Mouse (Mus musculus) intestine, embryonic 15.5 days (tissue): Measurements from ENCODE around the gene Ckap2l. TPM values are rescaled to one million over a fixed set of nuclear protein-coding genes. Genes with fewer than 3 reads are reported as not detected.
A peak's percentile ranks its signal among the peaks of the same experiment; 100 is the strongest.

Experiments
- ATAC-seq: fragments of 200-750 bp; cut with Nextera tagmentation; 2 replicates; pipeline ENCODE4 v1.8.0; 2017; ENCODE audit warnings: moderate TSS enrichment, moderate library complexity
- H3K27ac ChIP-seq: fragments of 300-500 bp; sonication (generic); 2 replicates; pipeline ENCODE4 v1.5.1; 2015; ENCODE audit warnings: mild to moderate bottlenecking, inconsistent platforms
- H3K27me3 ChIP-seq: fragments of 300-500 bp; sonication (generic); replicated peaks from 2 replicates; pipeline ENCODE4 v1.6.1; 2015; ENCODE audit warnings: inconsistent platforms
- H3K36me3 ChIP-seq: fragments of 300-500 bp; sonication (generic); 2 replicates; pipeline ENCODE4 v1.6.1; 2015; ENCODE audit warnings: inconsistent platforms
- H3K4me1 ChIP-seq: fragments of 300-500 bp; sonication (generic); replicated peaks from 2 replicates; pipeline ENCODE4 v1.6.1; 2015; ENCODE audit warnings: inconsistent platforms
- H3K4me2 ChIP-seq: fragments of 300-500 bp; sonication (generic); replicated peaks from 2 replicates; pipeline ENCODE4 v1.6.1; 2015; ENCODE audit warnings: mild to moderate bottlenecking, inconsistent platforms
- H3K4me3 ChIP-seq: fragments of 300-500 bp; sonication (generic); replicated peaks from 2 replicates; pipeline ENCODE4 v1.5.1; 2015; ENCODE audit warnings: inconsistent platforms
- H3K9ac ChIP-seq: fragments of 300-500 bp; sonication (generic); 2 replicates; pipeline ENCODE4 v1.6.1; 2015; ENCODE audit warnings: inconsistent platforms
- H3K9me3 ChIP-seq: fragments of 300-500 bp; sonication (generic); 2 replicates; pipeline ENCODE4 v1.6.1; 2016; ENCODE audit warnings: inconsistent platforms
- WGBS: fragments of 180-500 bp; shearing (Covaris S2); methylation state at CpG from one replicate; pipeline ENCODE4 v1.1.7; 2015; 5-methylcytosine and 5-hydroxymethylcytosine counted together
- polyA plus RNA-seq: library from polyadenylated mRNA; unstranded; fragments of >200 nt; fragmentation: Nextera tagmentation; extraction: Ambion mirVana; gene quantifications from 2 replicates; pipeline ENCODE4 v1.2.1, GENCODE M21; 2015

Gene Ckap2l
- polyA plus RNA-seq, 1 experiment from 2014 or later: 35.8 TPM

DNA sequence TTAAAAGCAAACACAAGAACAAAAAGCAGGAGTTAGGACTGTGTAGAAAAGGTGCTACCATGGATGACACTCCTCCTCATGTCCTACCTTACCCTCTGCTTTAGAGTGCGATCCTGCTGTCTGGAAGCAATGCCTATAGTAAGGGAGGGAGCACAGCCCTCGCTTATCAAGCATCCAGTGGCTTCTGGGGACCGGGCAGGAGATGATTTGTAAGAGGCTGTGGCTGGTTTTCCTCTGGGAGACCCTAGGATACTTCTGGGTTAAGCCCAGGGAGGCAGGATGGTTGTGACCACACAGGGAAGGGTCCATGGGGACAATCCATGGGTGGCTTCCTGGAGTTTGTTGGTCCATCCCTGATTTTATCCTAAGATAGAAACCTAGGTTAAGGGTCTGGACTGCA lies 36.4 kb downstream of the Ckap2l start:
- Histone ChIP-seq H3K36me3 (no peaks in the 10 kb centered on the region), H3K9ac (no peak overlapping the region), H3K27me3 (no peaks in the 10 kb centered on the region), H3K27ac (no peak overlapping the region), H3K4me3 (no peak overlapping the region), H3K9me3 (no peaks in the 10 kb centered on the region), H3K4me1 (peaks cover 13% of the 10 kb centered on the region), H3K4me2 (no peak overlapping the region)
- 72% methylated on average over 3 of the region's 3 CpGs for WGBS
- no peak for ATAC-seq

DNA sequence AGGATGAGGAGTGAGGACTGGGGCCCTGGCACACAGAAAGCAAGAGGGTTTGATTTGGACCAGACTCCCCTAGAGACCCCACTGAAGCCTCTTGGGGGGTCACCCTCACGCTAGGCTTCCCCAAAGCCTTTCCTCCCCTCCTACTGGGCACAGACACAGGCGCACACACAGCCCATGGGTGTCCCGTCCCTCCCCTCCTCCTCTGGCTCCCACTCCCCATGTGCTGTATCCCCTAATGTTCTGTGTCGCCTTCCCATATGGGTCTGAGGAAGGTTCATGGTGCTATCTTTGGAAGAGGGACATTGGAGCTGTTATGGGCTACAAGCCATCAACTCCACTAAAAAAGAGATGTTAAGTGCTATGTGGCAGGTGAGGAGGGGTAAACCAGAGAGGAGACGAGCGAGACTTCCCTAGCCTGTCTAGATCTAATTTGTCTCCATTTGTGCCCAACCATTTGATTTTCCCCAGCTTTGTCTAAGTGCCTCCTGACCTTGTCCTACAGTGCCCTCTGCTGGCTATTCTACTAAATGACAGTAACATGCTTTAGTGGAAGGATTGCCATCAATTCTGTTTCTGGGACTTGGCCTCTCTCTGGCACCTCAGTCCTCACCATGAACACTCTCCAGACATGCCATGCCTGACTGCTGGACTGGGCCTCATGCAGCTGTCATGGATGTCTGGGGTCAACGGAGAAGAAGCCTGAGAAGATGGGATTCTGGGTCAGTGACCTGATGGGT lies 38.4 kb downstream of the Ckap2l start:
- Histone ChIP-seq H3K4me2 (no peak overlapping the region), H3K4me3 (no peak overlapping the region), H3K27ac (no peak overlapping the region), H3K27me3 (no peaks in the 10 kb centered on the region), H3K9ac (no peak overlapping the region), H3K9me3 (no peaks in the 10 kb centered on the region), H3K4me1 (peaks cover 16% of the 10 kb centered on the region), H3K36me3 (no peaks in the 10 kb centered on the region)
- ATAC-seq: peak; percentile 30
- WGBS: 33% methylated on average over 7 of the region's 7 CpGs

DNA sequence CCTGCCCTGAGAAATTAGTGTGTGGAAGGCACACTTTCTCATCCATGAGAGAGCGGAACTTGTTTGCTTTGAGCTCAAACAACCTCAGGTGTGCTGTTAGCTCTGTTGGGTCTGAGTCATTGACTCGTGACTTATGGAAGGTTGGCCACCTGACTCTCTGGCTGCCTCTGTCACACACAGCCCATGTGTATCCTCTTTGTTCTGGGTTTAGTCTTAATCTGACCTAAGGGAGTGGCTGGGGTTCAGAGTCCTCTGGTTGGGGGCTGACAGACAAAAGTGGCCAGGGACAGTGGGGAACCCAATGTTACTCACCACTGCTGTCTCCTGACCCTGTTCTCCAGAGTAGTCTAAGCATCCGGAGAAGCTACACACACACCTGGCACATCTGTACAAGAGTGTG lies 39.0 kb downstream of the Ckap2l start:
- Histone ChIP-seq H3K4me1 (peaks cover 22% of the 10 kb centered on the region), H3K9ac (no peak overlapping the region), H3K36me3 (no peaks in the 10 kb centered on the region), H3K4me2 (no peak overlapping the region), H3K27ac (no peak overlapping the region), H3K27me3 (no peaks in the 10 kb centered on the region), H3K9me3 (no peaks in the 10 kb centered on the region), H3K4me3 (no peak overlapping the region)
- 81% methylated on average over 3 of the region's 3 CpGs for WGBS
- ATAC-seq: peak; percentile 77

DNA sequence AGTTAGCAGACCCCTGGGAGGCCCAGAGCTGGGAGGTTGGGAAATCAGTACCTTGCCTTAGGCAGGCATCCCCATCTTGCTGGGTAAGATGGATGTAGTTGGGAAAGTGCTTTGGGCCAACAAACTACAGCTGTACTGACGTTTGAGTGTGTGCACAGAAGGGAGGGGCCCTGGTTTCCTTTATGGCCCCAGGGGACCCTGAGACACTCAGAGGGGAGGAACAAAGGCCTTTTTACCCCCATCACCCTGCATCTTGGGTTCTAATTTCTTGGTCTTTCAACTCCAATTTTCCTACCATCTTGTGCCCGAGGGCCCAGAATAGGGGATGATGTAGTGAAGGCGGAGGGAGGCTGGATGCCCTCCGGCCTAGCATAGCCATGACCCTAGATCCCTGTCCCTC lies 41.0 kb downstream of the Ckap2l start:
- Histone ChIP-seq H3K9me3 (no peaks in the 10 kb centered on the region), H3K36me3 (no peaks in the 10 kb centered on the region), H3K27ac (no peak overlapping the region), H3K4me2 (no peak overlapping the region), H3K4me1 (peaks cover 26% of the 10 kb centered on the region), H3K4me3 (no peak overlapping the region), H3K9ac (no peak overlapping the region), H3K27me3 (no peaks in the 10 kb centered on the region)
- ATAC-seq: no peak
- WGBS: 67% methylated on average over 4 of the region's 4 CpGs

DNA sequence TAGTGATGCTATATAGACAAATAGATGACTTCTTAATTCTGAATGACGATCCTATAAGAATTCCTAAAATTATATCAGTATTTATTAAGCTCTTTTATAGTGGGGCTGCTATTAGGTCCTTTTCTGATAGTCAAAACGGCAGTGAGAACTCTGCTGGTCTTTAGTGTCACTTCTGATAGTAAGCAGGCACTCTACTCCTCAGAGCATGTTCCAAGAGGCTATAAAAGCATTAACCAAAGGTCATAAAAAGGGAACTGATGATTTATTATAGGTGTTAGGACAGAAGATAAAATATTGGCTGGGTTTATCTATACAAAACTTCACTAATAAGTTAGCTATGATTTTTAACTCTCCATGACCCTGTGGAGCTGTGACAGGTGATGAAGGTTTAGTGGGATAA lies 42.9 kb downstream of the Ckap2l start:
- H3K9ac ChIP-seq: no peak overlapping the region
- 18% methylated on average over 2 of the region's 2 CpGs for whole genome bisulfite sequencing
- H3K27ac ChIP-seq: no peak overlapping the region
- peak; percentile 74 for ATAC-seq
- H3K36me3 ChIP-seq: no peaks in the 10 kb centered on the region
- no peaks in the 10 kb centered on the region for H3K9me3 ChIP-seq
- H3K27me3 ChIP-seq: no peaks in the 10 kb centered on the region
- H3K4me3 ChIP-seq: no peak overlapping the region
- H3K4me1 ChIP-seq: peaks cover 26% of the 10 kb centered on the region
- no peak overlapping the region for H3K4me2 ChIP-seq

DNA sequence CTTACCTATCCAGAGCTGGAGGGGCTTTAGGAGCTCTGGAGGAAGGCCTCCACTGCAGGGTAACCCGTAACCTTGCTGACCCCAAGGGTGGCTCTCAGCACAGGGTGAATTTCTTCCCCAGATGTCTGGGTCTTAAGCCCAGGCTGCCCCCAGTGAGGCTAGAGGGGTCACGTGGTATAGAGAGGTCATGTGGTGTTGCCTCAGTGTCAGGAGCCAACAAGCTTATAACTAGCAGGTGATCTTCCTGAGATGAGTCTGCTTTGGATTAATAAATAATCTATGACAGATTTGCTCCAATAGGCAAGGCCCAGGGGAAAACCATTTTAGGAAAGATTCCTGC lies 43.4 kb downstream of the Ckap2l start:
- Histone ChIP-seq H3K27me3 (no peaks in the 10 kb centered on the region), H3K9ac (no peak overlapping the region), H3K4me2 (no peak overlapping the region), H3K4me1 (peaks cover 25% of the 10 kb centered on the region), H3K27ac (0 out of 2 replicates have a peak overlapping the region, but pooled peaks have one; percentile 13), H3K36me3 (no peaks in the 10 kb centered on the region), H3K9me3 (no peaks in the 10 kb centered on the region), H3K4me3 (no peak overlapping the region)
- 45% methylated on average over 2 of the region's 2 CpGs for WGBS
- no peak; the same call in 1 of the 2 replicates for ATAC-seq

DNA sequence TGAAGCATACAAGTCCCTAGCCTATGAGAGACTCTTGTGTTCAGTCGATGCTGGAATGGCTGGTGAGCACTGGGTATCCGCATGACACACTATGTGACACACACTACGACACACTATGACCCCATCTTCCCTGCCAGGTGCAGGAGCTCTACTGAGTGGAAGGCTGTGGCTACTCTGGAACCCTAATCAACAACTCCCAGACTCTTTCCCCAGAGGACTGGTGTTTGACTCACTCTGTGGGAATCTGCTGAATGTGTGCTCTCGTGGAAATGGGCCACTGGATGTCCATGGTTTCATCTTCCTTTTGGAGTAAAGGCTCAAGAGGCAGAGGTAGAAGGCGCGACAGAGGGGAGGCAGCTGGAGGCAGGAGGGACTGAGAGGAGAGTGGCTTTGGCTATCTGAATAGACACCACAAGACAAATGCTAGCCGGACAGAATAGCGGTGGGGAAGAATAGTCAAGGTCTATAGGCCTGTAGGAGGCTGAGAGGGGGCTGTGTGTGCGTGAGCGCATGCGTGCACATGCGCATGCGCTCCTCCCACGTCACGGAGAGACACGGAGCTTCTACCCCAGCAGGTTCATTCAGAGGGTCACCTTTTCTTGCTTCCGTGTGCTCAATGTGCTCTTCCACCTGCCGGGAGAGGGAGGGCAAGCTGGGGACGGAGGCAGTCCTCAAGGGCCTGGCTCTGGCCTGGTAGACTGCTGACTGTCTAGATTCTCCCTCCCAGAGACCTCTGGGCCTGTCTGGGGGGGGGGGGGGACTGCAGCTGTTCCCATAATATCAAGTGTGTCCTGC lies 44.0 kb downstream of the Ckap2l start:
- H3K27me3 ChIP-seq: no peaks in the 10 kb centered on the region
- WGBS: 79% methylated on average over 19 of the region's 19 CpGs
- peaks cover 20% of the 10 kb centered on the region for H3K4me1 ChIP-seq
- H3K9ac ChIP-seq: no peak overlapping the region
- H3K27ac ChIP-seq: 0 out of 2 replicates have a peak overlapping the region, but pooled peaks have one; percentile 13
- H3K9me3 ChIP-seq: no peaks in the 10 kb centered on the region
- no peak; the same call in 1 of the 2 replicates for ATAC-seq
- H3K4me3 ChIP-seq: no peak overlapping the region
- no peaks in the 10 kb centered on the region for H3K36me3 ChIP-seq
- no peak overlapping the region for H3K4me2 ChIP-seq

DNA sequence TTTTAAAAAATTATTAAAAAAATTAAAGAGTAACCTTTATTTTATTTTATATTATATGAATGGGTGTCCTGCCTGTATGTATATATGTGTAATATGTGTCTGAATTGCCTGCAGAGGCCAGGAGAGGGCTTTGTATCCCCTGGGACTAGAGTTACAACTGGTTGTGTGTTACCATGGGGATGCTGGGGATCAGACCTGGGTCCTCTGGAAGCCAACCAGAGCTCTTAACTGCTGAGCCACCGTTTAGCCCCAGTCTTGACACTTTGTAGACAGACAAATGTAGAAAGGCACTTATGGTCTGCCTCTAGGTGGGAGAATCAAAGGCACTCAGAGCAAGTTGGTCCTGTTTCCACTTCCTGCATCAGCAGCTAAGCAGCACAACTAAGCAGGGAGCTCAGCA lies 47.7 kb downstream of the Ckap2l start:
- no peak for ATAC-seq
- WGBS: 46% methylated on average over 1 of the region's 1 CpGs

DNA sequence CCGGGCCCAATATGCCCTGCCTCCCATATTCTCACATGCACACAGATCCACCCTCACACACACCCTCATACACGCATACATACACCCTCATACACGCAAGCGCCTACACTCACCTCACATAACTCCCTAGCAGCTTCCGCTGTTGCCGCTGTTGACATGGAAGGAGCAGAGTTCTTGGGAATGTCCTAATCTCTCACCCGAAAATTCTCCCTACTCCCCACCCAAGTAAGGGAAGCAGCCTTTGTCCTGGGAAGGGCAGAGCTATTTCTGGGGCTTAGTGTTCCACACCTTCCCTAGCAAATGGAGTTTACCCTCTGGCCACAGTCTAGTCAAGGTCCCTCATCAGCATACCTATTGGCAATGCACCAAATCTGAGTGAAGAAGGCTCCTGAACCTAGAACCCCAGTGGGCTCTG lies 49.3 kb downstream of the Ckap2l start:
- WGBS: 72% methylated on average over 7 of the region's 7 CpGs
- Histone ChIP-seq H3K27ac (peak overlapping the region; percentile 44), H3K9me3 (no peaks in the 10 kb centered on the region), H3K27me3 (no peaks in the 10 kb centered on the region), H3K4me1 (peaks cover 12% of the 10 kb centered on the region), H3K9ac (no peak overlapping the region), H3K4me3 (no peak overlapping the region), H3K4me2 (peak overlapping the region; percentile 27; the same call in 1 of the 2 replicates), H3K36me3 (no peaks in the 10 kb centered on the region)
- peak; percentile 72 for ATAC-seq

More for the DNA sequence above, 47.7 kb downstream of the Ckap2l start:
- Histone ChIP-seq H3K36me3 (no peaks in the 10 kb centered on the region), H3K27ac (no peak overlapping the region), H3K4me3 (no peak overlapping the region), H3K9ac (no peak overlapping the region), H3K9me3 (no peaks in the 10 kb centered on the region), H3K4me1 (peaks cover 19% of the 10 kb centered on the region), H3K4me2 (no peak overlapping the region), H3K27me3 (no peaks in the 10 kb centered on the region)

DNA sequence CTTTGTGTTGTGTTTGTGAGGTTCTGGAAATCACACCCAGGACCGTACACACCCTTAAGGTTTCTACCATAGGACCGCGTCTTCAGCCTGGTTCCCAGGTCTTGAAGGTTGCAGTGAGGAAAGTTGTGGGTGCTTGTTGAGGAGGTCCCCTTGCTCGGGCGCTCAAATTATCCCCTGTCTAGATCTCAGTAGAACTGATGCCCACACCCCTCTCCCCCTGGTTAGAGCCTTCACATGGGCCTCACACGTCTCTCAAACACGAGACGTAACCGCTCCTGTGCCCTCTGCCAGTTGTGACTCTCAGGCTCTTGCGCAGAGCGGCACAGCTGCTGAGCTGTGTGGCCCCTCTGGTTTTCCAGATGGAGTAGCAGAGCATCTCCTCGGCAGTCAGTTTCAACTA lies 50.1 kb downstream of the Ckap2l start:
- no peak overlapping the region for H3K27ac ChIP-seq
- no peaks in the 10 kb centered on the region for H3K9me3 ChIP-seq
- H3K36me3 ChIP-seq: no peaks in the 10 kb centered on the region
- H3K9ac ChIP-seq: no peak overlapping the region
- H3K4me2 ChIP-seq: peak overlapping the region; percentile 27; the same call in 1 of the 2 replicates
- ATAC-seq: no peak
- H3K4me3 ChIP-seq: no peak overlapping the region
- no peaks in the 10 kb centered on the region for H3K27me3 ChIP-seq
- WGBS: 93% methylated on average over 12 of the region's 12 CpGs
- H3K4me1 ChIP-seq: peaks cover 12% of the 10 kb centered on the region; the same call in 1 of the 2 replicates

DNA sequence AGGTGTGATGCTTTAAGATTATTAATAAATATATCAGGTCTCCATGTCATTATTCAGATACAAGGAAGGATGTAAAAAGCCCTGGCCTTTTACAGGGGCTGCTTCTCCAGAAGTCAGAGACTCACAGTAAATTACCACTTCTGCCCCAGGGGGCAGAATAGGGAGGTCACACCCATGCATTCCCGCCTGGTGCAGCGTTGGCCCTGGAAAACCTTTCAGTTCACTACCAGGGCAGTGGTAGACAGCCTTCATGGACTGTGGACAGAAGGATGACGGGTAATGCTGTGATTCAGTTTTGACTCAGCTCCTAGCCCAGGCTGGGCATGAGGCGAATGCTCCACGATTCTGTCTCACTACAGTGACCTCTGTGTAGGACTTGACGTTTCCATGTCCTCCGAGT lies 50.6 kb downstream of the Ckap2l start:
- H3K4me1 ChIP-seq: peaks cover 12% of the 10 kb centered on the region; the same call in 1 of the 2 replicates
- H3K27ac ChIP-seq: no peak overlapping the region
- WGBS: 76% methylated on average over 7 of the region's 7 CpGs
- no peak overlapping the region for H3K4me2 ChIP-seq
- H3K9ac ChIP-seq: no peak overlapping the region
- no peaks in the 10 kb centered on the region for H3K36me3 ChIP-seq
- H3K27me3 ChIP-seq: no peaks in the 10 kb centered on the region
- ATAC-seq: no peak
- no peak overlapping the region for H3K4me3 ChIP-seq
- no peaks in the 10 kb centered on the region for H3K9me3 ChIP-seq

DNA sequence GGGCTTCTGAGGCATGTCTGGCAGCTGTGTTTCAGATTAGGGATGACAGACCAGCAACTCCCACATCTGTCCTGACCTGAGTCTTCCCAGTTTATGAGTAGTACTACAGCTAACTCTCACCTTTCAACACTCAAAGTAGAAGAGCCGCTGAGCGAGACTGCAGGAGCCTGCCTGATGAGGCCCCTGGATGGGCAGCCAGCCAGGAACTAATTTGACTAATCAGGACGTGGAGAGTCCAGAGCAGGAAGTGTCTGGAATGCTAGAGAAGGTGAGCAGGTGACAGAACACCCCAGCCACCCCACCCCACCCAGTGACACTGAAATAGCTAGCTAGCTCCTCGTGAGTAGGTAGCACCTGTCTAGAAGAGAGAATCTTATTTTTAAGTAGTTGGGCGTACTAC lies 51.4 kb downstream of the Ckap2l start:
- whole genome bisulfite sequencing: 36% methylated on average over 5 of the region's 5 CpGs
- ATAC-seq: peak; percentile 76

More for the DNA sequence above, 51.4 kb downstream of the Ckap2l start:
- no peaks in the 10 kb centered on the region for H3K9me3 ChIP-seq
- H3K36me3 ChIP-seq: no peaks in the 10 kb centered on the region
- no peak overlapping the region for H3K27ac ChIP-seq
- no peaks in the 10 kb centered on the region for H3K27me3 ChIP-seq
- H3K4me2 ChIP-seq: no peak overlapping the region
- H3K4me1 ChIP-seq: peaks cover 16% of the 10 kb centered on the region; the same call in 1 of the 2 replicates
- no peak overlapping the region for H3K4me3 ChIP-seq
- H3K9ac ChIP-seq: no peak overlapping the region
